Mouse (Mus musculus) lung, adult 2 months (tissue): ENCODE data around the gene Cdkn1c. TPM values are rescaled to one million over a fixed set of nuclear protein-coding genes. Genes with fewer than 3 reads are reported as not detected.

ENCODE experiments used
- DNase-seq: peaks from one replicate; pipeline ENCODE4 v3.0.0; 2022
- H3K4me1 ChIP-seq: fragments of 200-500 bp; 2 replicates; pipeline ENCODE4 v1.6.1; 2011; ENCODE audit warnings: low read length; ENCODE audit not compliant: control insufficient read depth, insufficient read depth
- H3K4me3 ChIP-seq: fragments of 200-500 bp; replicated peaks from 2 replicates; pipeline ENCODE3; 2011; ENCODE audit warnings: low read depth, mild to moderate bottlenecking, control low read depth, low read length; ENCODE audit errors: extremely low read depth
- CTCF ChIP-seq: fragments of 200-500 bp; IDR thresholded peaks from 2 replicates; pipeline ENCODE4 v1.5.1; 2011; ENCODE audit warnings: mild to moderate bottlenecking, low read length, control low read depth; ENCODE audit not compliant: insufficient read depth
- POLR2A ChIP-seq: fragments of 200-500 bp; IDR thresholded peaks from 2 replicates; pipeline ENCODE4 v1.6.1; 2011; ENCODE audit warnings: low read depth, mild to moderate bottlenecking, control low read depth, low read length, borderline replicate concordance; ENCODE audit errors: extremely low read depth
- WGBS: fragments of 180-500 bp; shearing (Covaris S2); methylation state at CpG from one replicate; pipeline ENCODE4 v1.1.7; 2018; 5-methylcytosine and 5-hydroxymethylcytosine counted together
- polyA plus RNA-seq: library from polyadenylated mRNA; depleted of rRNA; stranded (reverse); fragments of >200 nt; gene quantifications from 2 replicates; pipeline ENCODE4 v1.2.3, GENCODE M21; 2012; rRNA removed

Gene Cdkn1c
- polyA plus RNA-seq, 1 experiment = 31.6 TPM

- TF ChIP-seq CTCF (no peak), POLR2A (no peak)
- WGBS = 89% methylated on average over 4 of the region's 4 CpGs
- H3K4me1 ChIP-seq = no peaks in the 10 kb centered on the region
- H3K4me3 ChIP-seq = no peak overlapping the region
- no peak for DNase-seq
Observed at GRCm38 (mm10) chr7:143419585-143420160, 41.2 kb downstream of the Cdkn1c start.

- H3K4me3 ChIP-seq = no peak overlapping the region
- TF ChIP-seq POLR2A (no peak), CTCF (no peak)
- 82% methylated on average over 5 of the region's 5 CpGs for WGBS
- DNase-seq = no peak
- no peaks in the 10 kb centered on the region for H3K4me1 ChIP-seq
Observed at GRCm38 (mm10) chr7:143417875-143418274, 43.0 kb downstream of the Cdkn1c start.

GRCm38 (mm10) chr7:143416406-143416805, 44.4 kb downstream of the Cdkn1c start:
- 87% methylated on average over 12 of the region's 12 CpGs for WGBS
- no peak for DNase-seq
- no peak overlapping the region for H3K4me3 ChIP-seq
- TF ChIP-seq POLR2A (no peak), CTCF (no peak)
- H3K4me1 ChIP-seq = no peaks in the 10 kb centered on the region

- Histone ChIP-seq H3K4me3 (no peak overlapping the region), H3K4me1 (no peaks in the 10 kb centered on the region)
- WGBS = 56% methylated on average over 4 of the region's 4 CpGs
- no peak for DNase-seq
- TF ChIP-seq CTCF (no peak), POLR2A (no peak)
Observed at GRCm38 (mm10) chr7:143415070-143415469, 45.8 kb downstream of the Cdkn1c start.

DNA sequence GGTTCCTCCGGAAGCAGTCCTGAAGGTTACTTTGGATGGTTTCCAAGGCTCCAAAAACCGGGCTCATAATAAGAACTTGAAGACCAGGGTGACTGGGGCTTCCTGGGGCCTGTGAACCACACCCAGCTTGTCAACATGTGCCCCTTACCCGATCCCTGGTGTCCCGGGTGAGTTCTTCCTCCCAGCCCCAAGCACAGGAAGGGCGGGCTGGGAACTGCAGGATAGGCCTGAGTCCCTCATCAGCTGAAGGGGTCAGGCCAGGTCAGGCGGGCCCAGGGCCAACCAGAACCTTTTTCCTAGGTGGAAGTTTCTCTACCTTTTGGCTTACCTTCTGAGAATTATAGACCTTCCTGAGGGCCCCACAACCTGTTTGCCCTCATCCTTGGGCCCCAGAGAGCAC, 48.2 kb downstream of the Cdkn1c start:
- TF ChIP-seq POLR2A = no peak
- Histone ChIP-seq H3K4me3 (no peak overlapping the region), H3K4me1 (no peaks in the 10 kb centered on the region; the same call in 1 of the 2 replicates)
- 62% methylated on average over 6 of the region's 6 CpGs for WGBS
- DNase-seq = no peak

DNA sequence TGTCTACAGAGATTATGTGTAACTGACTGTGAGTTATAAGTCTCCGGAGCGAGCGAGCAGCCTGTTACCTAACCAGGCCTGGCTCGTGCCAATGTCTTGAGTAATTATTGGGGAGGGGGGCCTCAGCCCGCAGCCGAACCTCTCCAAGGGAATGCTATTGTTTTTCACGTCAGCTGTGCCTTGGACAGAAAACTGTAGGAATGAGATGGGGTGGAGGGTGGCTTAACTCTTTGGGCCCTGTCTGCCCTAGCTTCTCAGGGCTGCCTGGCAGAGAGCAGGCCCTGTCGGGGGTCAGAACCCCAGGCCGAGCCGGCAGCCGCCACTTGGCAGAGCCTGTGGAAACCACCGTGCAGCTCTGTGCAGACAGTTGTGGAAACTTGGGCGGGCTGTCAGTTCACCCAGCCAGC, 52.2 kb downstream of the Cdkn1c start:
- DNase-seq = peak; percentile 25
- TF ChIP-seq POLR2A = no peak
- TF ChIP-seq CTCF = no peak
- WGBS = 49% methylated on average over 13 of the region's 13 CpGs
- no peaks in the 10 kb centered on the region; the same call in 1 of the 2 replicates for H3K4me1 ChIP-seq
- no peak overlapping the region for H3K4me3 ChIP-seq

Other genes with a start within 250 kb of the Cdkn1c start
- gene Slc22a18, start 12.7 kb upstream of the Cdkn1c start, polyA plus RNA-seq = 27.2 and 29.1 TPM in 2 replicates
- gene Phlda2, start 42.1 kb upstream of the Cdkn1c start, polyA plus RNA-seq = 5.1 and 6.1 TPM in 2 replicates
- 41.9 and 57.7 TPM in 2 replicates for gene Nap1l4, start 88.1 kb upstream of the Cdkn1c start, polyA plus RNA-seq
- 14.4 and 17.1 TPM in 2 replicates for gene Cars, start 139.0 kb upstream of the Cdkn1c start, polyA plus RNA-seq
- gene Tnfrsf26, start 167.7 kb upstream of the Cdkn1c start, polyA plus RNA-seq = 0.76 and 1.8 TPM in 2 replicates
- 5.7 and 6.5 TPM in 2 replicates for gene Tnfrsf22, start 188.6 kb upstream of the Cdkn1c start, polyA plus RNA-seq
- 3.0 and 5.3 TPM in 2 replicates for gene Tnfrsf23, start 224.8 kb upstream of the Cdkn1c start, polyA plus RNA-seq